Mouse (Mus musculus): ENCODE measurements at regions not wholly inside any gene's neighbourhood (a gene's known extent, or its start where the extent isn't known, plus 50 kb on each side); places are given as distances from the start of the nearest gene placed in this dataset.
A peak's percentile ranks its signal among the peaks of the same experiment; 100 is the strongest.

- Histone ChIP-seq H3K36me3 (ENCODE audit: control insufficient read depth, insufficient read depth, low read length) (no peaks in the 10 kb centered on the region), H3K27me3 (replicated peaks; ENCODE audit: control insufficient read depth, insufficient read depth, low read length) (no peaks in the 10 kb centered on the region), H3K4me3 (ENCODE audit: insufficient read depth, low read depth, low read length) (no peak overlapping the region), H3K27ac (ENCODE audit: insufficient read depth, low read depth, low read length) (no peak overlapping the region), H3K4me1 (ENCODE audit: control insufficient read depth, insufficient read depth, low read length) (peaks cover 4% of the 10 kb centered on the region)
- TF ChIP-seq CTCF (conservative IDR thresholded peaks at IDR 0.05; ENCODE audit: insufficient read depth, insufficient read length, low read depth, low read length) (no peak), POLR2A (IDR thresholded peaks at IDR 0.05; ENCODE audit: low read depth, low read length) (no peak)
- DNase-seq = no peak
These were observed 222.1 kb upstream of the Gmds start for GRCm38 (mm10) chr13:32560666-32561065.

DNA sequence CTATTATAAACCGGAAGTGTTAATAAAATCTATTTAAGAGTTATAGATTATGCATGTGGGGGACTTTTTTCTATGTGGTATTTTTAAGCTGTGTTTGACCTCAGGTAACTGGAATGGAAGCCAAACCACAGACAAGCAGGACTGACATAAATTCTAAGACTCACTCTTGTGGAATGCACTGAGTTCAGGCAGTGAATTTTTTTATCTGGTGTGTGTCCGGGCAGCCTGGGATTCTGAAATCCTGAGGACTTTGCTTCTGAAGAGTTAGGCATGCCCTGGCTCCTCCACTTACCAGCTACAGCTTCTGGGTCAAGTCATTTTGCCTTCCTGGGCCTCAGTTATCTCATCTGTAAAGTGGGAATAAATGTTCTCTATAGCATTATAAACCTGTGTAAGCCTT lies 217.9 kb upstream of the Gmds start:
- WGBS = 62% methylated on average over 2 of the region's 2 CpGs
- DNase-seq = no peak
- H3K27ac ChIP-seq (ENCODE audit: insufficient read depth, low read depth, low read length) = peak overlapping the region; percentile 75; the same call in 1 of the 2 replicates
- H3K4me3 ChIP-seq (ENCODE audit: insufficient read depth, low read depth, low read length) = no peak overlapping the region
- H3K36me3 ChIP-seq (ENCODE audit: control insufficient read depth, insufficient read depth, low read length) = no peaks in the 10 kb centered on the region
- TF ChIP-seq CTCF (conservative IDR thresholded peaks at IDR 0.05; ENCODE audit: insufficient read depth, insufficient read length, low read depth, low read length) (no peak), POLR2A (IDR thresholded peaks at IDR 0.05; ENCODE audit: low read depth, low read length) (no peak)
- H3K27me3 ChIP-seq (replicated peaks; ENCODE audit: control insufficient read depth, insufficient read depth, low read length) = no peaks in the 10 kb centered on the region
- H3K4me1 ChIP-seq (ENCODE audit: control insufficient read depth, insufficient read depth, low read length) = peaks cover 12% of the 10 kb centered on the region

GRCm38 (mm10) chr13:32555064-32555463 lies 216.5 kb upstream of the Gmds start:
- TF ChIP-seq POLR2A (IDR thresholded peaks at IDR 0.05; ENCODE audit: low read depth, low read length) = no peak
- TF ChIP-seq CTCF (conservative IDR thresholded peaks at IDR 0.05; ENCODE audit: insufficient read depth, insufficient read length, low read depth, low read length) = no peak
- DNase-seq = peak; percentile 91
- whole genome bisulfite sequencing = 62% methylated on average over 1 of the region's 1 CpGs

GRCm38 (mm10) chr13:32554601-32555000 lies 216.1 kb upstream of the Gmds start:
- peak; percentile 74 for DNase-seq
- WGBS = 82% methylated on average over 3 of the region's 3 CpGs

More at GRCm38 (mm10) chr13:32555064-32555463, 216.5 kb upstream of the Gmds start:
- Histone ChIP-seq H3K27ac (ENCODE audit: insufficient read depth, low read depth, low read length) (peak overlapping the region; percentile 99), H3K4me3 (ENCODE audit: insufficient read depth, low read depth, low read length) (no peak overlapping the region), H3K36me3 (ENCODE audit: control insufficient read depth, insufficient read depth, low read length) (no peaks in the 10 kb centered on the region), H3K27me3 (replicated peaks; ENCODE audit: control insufficient read depth, insufficient read depth, low read length) (no peaks in the 10 kb centered on the region), H3K4me1 (ENCODE audit: control insufficient read depth, insufficient read depth, low read length) (peaks cover 12% of the 10 kb centered on the region)

GRCm38 (mm10) chr13:32553136-32553535 lies 214.6 kb upstream of the Gmds start:
- no peaks in the 10 kb centered on the region for H3K27me3 ChIP-seq (replicated peaks; ENCODE audit: control insufficient read depth, insufficient read depth, low read length)
- peak; percentile 75 for DNase-seq

More at GRCm38 (mm10) chr13:32554601-32555000, 216.1 kb upstream of the Gmds start:
- peaks cover 12% of the 10 kb centered on the region for H3K4me1 ChIP-seq (ENCODE audit: control insufficient read depth, insufficient read depth, low read length)
- TF ChIP-seq POLR2A (IDR thresholded peaks at IDR 0.05; ENCODE audit: low read depth, low read length) (no peak), CTCF (conservative IDR thresholded peaks at IDR 0.05; ENCODE audit: insufficient read depth, insufficient read length, low read depth, low read length) (no peak)
- H3K27me3 ChIP-seq (replicated peaks; ENCODE audit: control insufficient read depth, insufficient read depth, low read length) = no peaks in the 10 kb centered on the region
- H3K27ac ChIP-seq (ENCODE audit: insufficient read depth, low read depth, low read length) = peak overlapping the region; percentile 79
- no peak overlapping the region for H3K4me3 ChIP-seq (ENCODE audit: insufficient read depth, low read depth, low read length)
- H3K36me3 ChIP-seq (ENCODE audit: control insufficient read depth, insufficient read depth, low read length) = no peaks in the 10 kb centered on the region

GRCm38 (mm10) chr13:32550113-32550512 lies 211.6 kb upstream of the Gmds start:
- Histone ChIP-seq H3K4me3 (ENCODE audit: insufficient read depth, low read depth, low read length) (no peak overlapping the region), H3K27ac (ENCODE audit: insufficient read depth, low read depth, low read length) (no peak overlapping the region), H3K4me1 (ENCODE audit: control insufficient read depth, insufficient read depth, low read length) (peaks cover 3% of the 10 kb centered on the region; the same call in 1 of the 2 replicates), H3K36me3 (ENCODE audit: control insufficient read depth, insufficient read depth, low read length) (no peaks in the 10 kb centered on the region), H3K27me3 (replicated peaks; ENCODE audit: control insufficient read depth, insufficient read depth, low read length) (no peaks in the 10 kb centered on the region)
- TF ChIP-seq POLR2A (IDR thresholded peaks at IDR 0.05; ENCODE audit: low read depth, low read length) = no peak
- TF ChIP-seq CTCF (conservative IDR thresholded peaks at IDR 0.05; ENCODE audit: insufficient read depth, insufficient read length, low read depth, low read length) = no peak
- DNase-seq = no peak
- WGBS = 79% methylated on average over 3 of the region's 3 CpGs

More at GRCm38 (mm10) chr13:32553136-32553535, 214.6 kb upstream of the Gmds start:
- H3K4me1 ChIP-seq (ENCODE audit: control insufficient read depth, insufficient read depth, low read length) = peaks cover 12% of the 10 kb centered on the region
- H3K27ac ChIP-seq (ENCODE audit: insufficient read depth, low read depth, low read length) = peak overlapping the region; percentile 57
- no peak for TF ChIP-seq CTCF (conservative IDR thresholded peaks at IDR 0.05; ENCODE audit: insufficient read depth, insufficient read length, low read depth, low read length)
- no peak overlapping the region for H3K4me3 ChIP-seq (ENCODE audit: insufficient read depth, low read depth, low read length)
- WGBS = 33% methylated on average over 4 of the region's 4 CpGs
- H3K36me3 ChIP-seq (ENCODE audit: control insufficient read depth, insufficient read depth, low read length) = no peaks in the 10 kb centered on the region

- Histone ChIP-seq H3K36me3 (ENCODE audit: control insufficient read depth, insufficient read depth, low read length) (no peaks in the 10 kb centered on the region), H3K4me1 (ENCODE audit: control insufficient read depth, insufficient read depth, low read length) (no peaks in the 10 kb centered on the region), H3K27me3 (replicated peaks; ENCODE audit: control insufficient read depth, insufficient read depth, low read length) (no peaks in the 10 kb centered on the region), H3K4me3 (ENCODE audit: insufficient read depth, low read depth, low read length) (no peak overlapping the region), H3K27ac (ENCODE audit: insufficient read depth, low read depth, low read length) (no peak overlapping the region)
- WGBS = 85% methylated on average over 7 of the region's 7 CpGs
- DNase-seq = no peak
- TF ChIP-seq POLR2A (IDR thresholded peaks at IDR 0.05; ENCODE audit: low read depth, low read length) = no peak
- no peak for TF ChIP-seq CTCF (conservative IDR thresholded peaks at IDR 0.05; ENCODE audit: insufficient read depth, insufficient read length, low read depth, low read length)
These were observed 208.6 kb upstream of the Gmds start for GRCm38 (mm10) chr13:32547126-32547525.

Data from kidney, adult 2 months (tissue).